Mouse (Mus musculus) heart, postnatal 0 days (tissue): ENCODE measurements at regions not wholly inside any gene's neighbourhood (a gene's known extent, or its start where the extent isn't known, plus 50 kb on each side); places are given as distances from the start of the nearest gene placed in this dataset.

Experiments
- ATAC-seq: fragments of 200-750 bp; cut with Nextera tagmentation; 2 replicates; pipeline ENCODE4 v1.8.0; 2017; ENCODE audit warnings: low read depth, moderate number of reproducible peaks, moderate library complexity; ENCODE audit not compliant: insufficient read depth
- DNase-seq: peaks from one replicate; pipeline ENCODE4 v3.0.0-alpha.2; 2016; ENCODE audit warnings: low spot score
- H3K27ac ChIP-seq: fragments of 300-500 bp; sonication (generic); 2 replicates; pipeline ENCODE4 v1.5.1; 2014; ENCODE audit warnings: low read depth, mild to moderate bottlenecking
- H3K27me3 ChIP-seq: fragments of 300-500 bp; sonication (generic); 2 replicates; pipeline ENCODE4 v1.6.1; 2014; ENCODE audit warnings: low read length, mixed read lengths; ENCODE audit not compliant: control insufficient read depth, insufficient read depth
- H3K36me3 ChIP-seq: fragments of 300-500 bp; sonication (generic); replicated peaks from 2 replicates; pipeline ENCODE4 v1.6.1; 2014; ENCODE audit warnings: low read length, mixed read lengths; ENCODE audit not compliant: control insufficient read depth, insufficient read depth
- H3K4me1 ChIP-seq: fragments of 300-500 bp; sonication (generic); 2 replicates; pipeline ENCODE4 v1.6.1; 2014; ENCODE audit warnings: antibody characterized with exemption; ENCODE audit not compliant: control insufficient read depth, insufficient read depth
- H3K4me2 ChIP-seq: fragments of 300-500 bp; sonication (generic); 2 replicates; pipeline ENCODE4 v1.6.1; 2014; ENCODE audit warnings: low read depth, mild to moderate bottlenecking, low read length, moderate library complexity
- H3K4me3 ChIP-seq: fragments of 300-500 bp; sonication (generic); 2 replicates; pipeline ENCODE4 v1.5.1; 2014; ENCODE audit warnings: low read depth, low read length
- H3K9ac ChIP-seq: fragments of 300-500 bp; sonication (generic); replicated peaks from 2 replicates; pipeline ENCODE4 v1.6.1; 2014; ENCODE audit warnings: low read depth, low read length, mixed read lengths
- H3K9me3 ChIP-seq: fragments of 300-500 bp; sonication (generic); replicated peaks from 2 replicates; pipeline ENCODE4 v1.6.1; 2016; ENCODE audit warnings: low read length; ENCODE audit not compliant: control insufficient read depth
- CTCF ChIP-seq: IDR thresholded peaks from 2 replicates; pipeline ENCODE4 v1.5.1; 2016; ENCODE audit warnings: antibody characterized with exemption, control low read depth, low read depth
- EP300 ChIP-seq: IDR thresholded peaks from 2 replicates; pipeline ENCODE4 v1.6.1; 2016; ENCODE audit warnings: antibody characterized with exemption, low read depth
- WGBS: fragments of 180-500 bp; shearing (Covaris S2); extraction: QIAGEN DNeasy Blood & Tissue Kit; methylation state at CpG from one replicate; pipeline ENCODE4 v1.1.7; 2014; 5-methylcytosine and 5-hydroxymethylcytosine counted together

DNA sequence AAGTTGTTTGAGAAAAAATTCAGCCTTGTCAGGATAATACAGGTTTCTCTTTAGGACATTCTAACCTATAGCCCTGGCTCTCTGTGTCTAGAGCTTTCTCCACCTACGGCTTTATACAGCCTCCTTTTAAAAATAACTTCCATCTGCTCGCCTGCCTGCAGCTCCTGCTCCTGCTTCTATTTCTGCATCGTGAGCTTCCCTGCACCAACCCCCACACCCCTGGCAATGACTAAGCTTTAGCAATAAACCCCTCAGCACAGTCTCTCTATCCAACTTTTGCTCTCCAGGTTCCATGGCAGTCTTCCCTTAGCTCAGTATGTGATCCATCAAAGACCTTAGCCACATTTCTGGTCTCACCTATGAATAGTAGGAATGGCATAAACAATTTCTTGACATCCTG, 655.7 kb upstream of the Kdm8 start:
- no peak for ATAC-seq
- Histone ChIP-seq H3K4me3 (no peak overlapping the region), H3K27me3 (no peaks in the 10 kb centered on the region), H3K4me2 (no peak overlapping the region), H3K9ac (no peak overlapping the region), H3K9me3 (no peaks in the 10 kb centered on the region; the same call in 1 of the 2 replicates), H3K27ac (no peak overlapping the region), H3K4me1 (no peaks in the 10 kb centered on the region), H3K36me3 (no peaks in the 10 kb centered on the region)
- TF ChIP-seq CTCF (no peak), EP300 (no peak)
- no peak for DNase-seq
- 26% methylated on average over 3 of the region's 3 CpGs for WGBS

DNA sequence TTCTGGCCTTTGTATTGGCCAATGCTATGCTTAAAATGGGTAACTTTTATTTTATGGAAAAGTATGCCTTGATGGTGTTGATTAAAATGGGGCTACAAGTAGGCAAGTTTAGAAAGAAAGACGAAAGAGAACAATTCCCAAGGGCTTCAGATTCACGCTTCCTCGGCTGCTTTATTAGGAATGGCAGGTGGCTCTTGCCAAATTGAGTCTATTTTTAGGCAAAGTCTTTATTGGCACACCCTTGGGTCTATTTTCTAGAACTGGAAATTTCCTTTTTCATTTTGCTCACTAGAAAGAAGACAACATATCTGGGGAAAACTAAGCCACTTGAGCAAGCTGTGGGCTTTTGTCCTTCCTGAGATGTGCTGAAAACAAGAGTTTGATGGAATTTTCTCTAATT, 641.4 kb upstream of the Kdm8 start:
- no peak for ATAC-seq
- TF ChIP-seq EP300 (no peak), CTCF (no peak)
- no peak for DNase-seq

DNA sequence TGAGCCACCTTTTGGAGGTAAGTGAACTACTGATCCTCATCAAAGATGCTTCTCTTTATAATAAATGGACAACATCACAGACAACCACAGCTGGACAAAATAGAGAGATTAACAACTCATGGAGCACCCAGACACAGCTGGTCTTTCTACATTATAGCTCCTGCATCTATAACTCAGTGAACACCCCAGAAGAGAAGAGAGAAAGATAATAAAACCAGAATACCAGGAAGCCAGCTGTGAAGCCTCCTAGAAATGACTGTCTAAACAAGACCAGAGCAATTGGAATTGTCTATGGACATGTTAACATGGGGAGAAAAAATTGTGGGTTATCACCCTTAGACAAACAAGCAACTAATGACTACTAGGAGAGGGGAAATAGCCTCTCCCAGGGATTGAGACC, 609.8 kb upstream of the Kdm8 start:
- no peak overlapping the region for H3K9ac ChIP-seq
- TF ChIP-seq EP300 = no peak
- no peak for TF ChIP-seq CTCF
- ATAC-seq = no peak

More for the DNA sequence above, 641.4 kb upstream of the Kdm8 start:
- no peak overlapping the region for H3K4me2 ChIP-seq
- H3K9me3 ChIP-seq = no peaks in the 10 kb centered on the region
- no peaks in the 10 kb centered on the region for H3K36me3 ChIP-seq
- no peak overlapping the region for H3K9ac ChIP-seq
- no peak overlapping the region for H3K4me3 ChIP-seq
- WGBS = 47% methylated on average over 3 of the region's 3 CpGs
- no peaks in the 10 kb centered on the region for H3K27me3 ChIP-seq
- no peak overlapping the region for H3K27ac ChIP-seq
- no peaks in the 10 kb centered on the region for H3K4me1 ChIP-seq

DNA sequence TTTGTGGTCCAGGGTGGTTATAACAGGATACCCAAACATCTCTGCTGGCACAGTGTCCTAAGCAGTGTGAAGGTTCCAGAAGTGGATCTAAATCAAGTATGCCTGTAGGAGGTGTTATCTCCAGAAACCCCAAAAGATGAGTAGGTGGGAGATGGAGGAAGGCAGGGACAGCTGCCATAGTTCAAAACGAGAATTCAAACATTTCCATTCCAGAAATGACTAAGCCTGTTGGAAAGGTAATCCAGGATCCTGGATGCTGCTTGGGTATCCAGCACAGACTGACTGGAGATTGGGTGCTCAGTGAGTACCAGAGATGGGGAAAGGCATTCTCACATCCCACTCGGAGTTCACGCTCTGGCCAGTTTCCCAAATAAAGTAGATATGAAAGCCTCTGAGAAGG, 607.9 kb upstream of the Kdm8 start:
- no peak overlapping the region for H3K9ac ChIP-seq
- DNase-seq (no peak), ATAC-seq (no peak)
- no peak overlapping the region for H3K4me2 ChIP-seq
- H3K9me3 ChIP-seq = no peaks in the 10 kb centered on the region; the same call in 1 of the 2 replicates
- H3K4me1 ChIP-seq = no peaks in the 10 kb centered on the region
- TF ChIP-seq EP300 = no peak
- TF ChIP-seq CTCF = no peak
- H3K36me3 ChIP-seq = no peaks in the 10 kb centered on the region
- no peaks in the 10 kb centered on the region for H3K27me3 ChIP-seq
- H3K4me3 ChIP-seq = no peak overlapping the region
- H3K27ac ChIP-seq = no peak overlapping the region
- WGBS = 66% methylated on average over 3 of the region's 3 CpGs

More for the DNA sequence above, 609.8 kb upstream of the Kdm8 start:
- Histone ChIP-seq H3K9me3 (no peaks in the 10 kb centered on the region; the same call in 1 of the 2 replicates), H3K4me1 (no peaks in the 10 kb centered on the region), H3K27me3 (no peaks in the 10 kb centered on the region), H3K27ac (no peak overlapping the region), H3K4me2 (no peak overlapping the region), H3K4me3 (no peak overlapping the region), H3K36me3 (no peaks in the 10 kb centered on the region)
- DNase-seq = no peak

DNA sequence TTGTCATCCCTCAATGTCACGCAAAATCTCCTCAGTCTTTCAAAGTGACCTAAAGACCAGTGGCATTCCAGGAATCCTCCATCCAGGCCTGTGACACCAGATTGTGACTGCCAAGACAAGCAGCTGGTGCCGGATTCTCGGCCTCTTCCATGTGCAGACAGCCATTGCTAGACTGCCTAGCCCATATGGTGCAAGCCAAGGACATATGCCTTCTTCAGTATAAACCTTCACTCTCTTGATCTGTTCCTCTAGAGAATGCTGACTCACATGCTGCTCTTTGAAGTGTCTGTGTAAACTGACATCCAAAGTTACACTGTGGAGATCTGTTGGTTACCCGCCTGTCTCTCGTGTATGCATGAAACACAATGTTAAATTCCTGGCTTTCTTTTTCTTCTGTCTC, 589.4 kb upstream of the Kdm8 start:
- ATAC-seq (no peak), DNase-seq (no peak)
- 58% methylated on average over 5 of the region's 5 CpGs for WGBS
- Histone ChIP-seq H3K27me3 (no peaks in the 10 kb centered on the region), H3K9ac (no peak overlapping the region), H3K27ac (no peak overlapping the region), H3K36me3 (no peaks in the 10 kb centered on the region), H3K4me3 (no peak overlapping the region), H3K4me1 (no peaks in the 10 kb centered on the region), H3K9me3 (no peaks in the 10 kb centered on the region), H3K4me2 (no peak overlapping the region)
- no peak for TF ChIP-seq EP300
- no peak for TF ChIP-seq CTCF

DNA sequence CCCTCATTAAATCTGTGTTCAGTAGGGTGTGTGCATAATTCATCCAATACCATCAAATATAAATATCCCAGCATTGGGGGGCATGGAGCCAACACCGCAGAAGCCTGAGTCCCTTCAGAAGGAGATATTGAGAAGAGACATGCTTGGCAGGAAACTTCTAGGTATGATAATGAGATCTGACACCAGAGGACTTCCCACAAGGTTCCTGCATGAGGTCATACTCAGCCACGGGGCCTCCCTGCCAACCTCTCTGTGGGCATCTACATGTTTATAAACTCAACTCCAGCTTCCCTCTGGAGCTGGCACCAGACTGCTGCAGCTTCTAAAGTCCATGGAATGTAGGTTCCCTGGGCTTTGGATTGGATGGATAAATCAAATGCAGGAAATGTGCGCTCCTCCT, 587.4 kb upstream of the Kdm8 start:
- Histone ChIP-seq H3K9ac (no peak overlapping the region), H3K36me3 (no peaks in the 10 kb centered on the region), H3K4me2 (no peak overlapping the region), H3K9me3 (no peaks in the 10 kb centered on the region), H3K27me3 (no peaks in the 10 kb centered on the region), H3K4me1 (no peaks in the 10 kb centered on the region), H3K4me3 (no peak overlapping the region), H3K27ac (no peak overlapping the region)
- no peak for TF ChIP-seq CTCF
- no peak for TF ChIP-seq EP300
- WGBS = 65% methylated on average over 3 of the region's 3 CpGs
- ATAC-seq (no peak), DNase-seq (no peak)
